Mouse (Mus musculus) limb, embryonic 11.5 days (tissue): ENCODE results near the gene Iffo2. TPM values are rescaled to one million over a fixed set of nuclear protein-coding genes. Genes with fewer than 3 reads are reported as not detected.

Experiments used
- ATAC-seq: fragments of 200-750 bp; cut with Nextera tagmentation; 2 replicates; pipeline ENCODE4 v1.8.0; 2017; ENCODE audit warnings: low read depth; ENCODE audit not compliant: insufficient number of reproducible peaks, low FRiP score, low TSS enrichment
- DNase-seq: peaks from one replicate; pipeline ENCODE4 v3.0.0-alpha.2; 2015; ENCODE audit warnings: low spot score
- H3K27ac ChIP-seq: fragments of 300-500 bp; sonication (generic); replicated peaks from 2 replicates; pipeline ENCODE4 v1.5.1; 2014; ENCODE audit warnings: low read depth, mild to moderate bottlenecking, low read length
- H3K27me3 ChIP-seq: fragments of 300-500 bp; sonication (generic); 2 replicates; pipeline ENCODE4 v1.6.1; 2014; ENCODE audit warnings: mild to moderate bottlenecking, low read length, mixed read lengths; ENCODE audit not compliant: control insufficient read depth, insufficient read depth
- H3K36me3 ChIP-seq: fragments of 300-500 bp; sonication (generic); 2 replicates; pipeline ENCODE4 v1.6.1; 2014; ENCODE audit warnings: mild to moderate bottlenecking, low read length, moderate library complexity, mixed read lengths; ENCODE audit not compliant: control insufficient read depth, insufficient read depth
- H3K4me1 ChIP-seq: fragments of 300-500 bp; sonication (generic); 2 replicates; pipeline ENCODE4 v1.6.1; 2014; ENCODE audit warnings: low read length, mixed read lengths; ENCODE audit not compliant: control insufficient read depth, insufficient read depth
- H3K4me2 ChIP-seq: fragments of 300-500 bp; sonication (generic); 2 replicates; pipeline ENCODE4 v1.6.1; 2014; ENCODE audit warnings: low read depth, mild to moderate bottlenecking, moderate library complexity; ENCODE audit not compliant: severe bottlenecking
- H3K4me3 ChIP-seq: fragments of 300-500 bp; sonication (generic); 2 replicates; pipeline ENCODE4 v1.5.1; 2014; ENCODE audit warnings: low read depth, low read length
- H3K9ac ChIP-seq: fragments of 300-500 bp; sonication (generic); 2 replicates; pipeline ENCODE4 v1.6.1; 2014; ENCODE audit warnings: mild to moderate bottlenecking, low read length
- H3K9me3 ChIP-seq: fragments of 300-500 bp; sonication (generic); 2 replicates; pipeline ENCODE4 v1.6.1; 2016; ENCODE audit warnings: low read length; ENCODE audit not compliant: control insufficient read depth
- WGBS: fragments of 180-500 bp; shearing (Covaris S2); extraction: QIAGEN DNeasy Blood & Tissue Kit; methylation state at CpG from one replicate; pipeline ENCODE4 v1.1.7; 2014; 5-methylcytosine and 5-hydroxymethylcytosine counted together
- polyA plus RNA-seq: library from polyadenylated mRNA; unstranded; fragments of >200 nt; fragmentation: Nextera tagmentation; extraction: Ambion mirVana; gene quantifications from 2 replicates; pipeline ENCODE4 v1.2.1, GENCODE M21; 2014

The Iffo2 gene
- polyA plus RNA-seq, 1 experiment from 2014 or later = 3.9 TPM

DNA sequence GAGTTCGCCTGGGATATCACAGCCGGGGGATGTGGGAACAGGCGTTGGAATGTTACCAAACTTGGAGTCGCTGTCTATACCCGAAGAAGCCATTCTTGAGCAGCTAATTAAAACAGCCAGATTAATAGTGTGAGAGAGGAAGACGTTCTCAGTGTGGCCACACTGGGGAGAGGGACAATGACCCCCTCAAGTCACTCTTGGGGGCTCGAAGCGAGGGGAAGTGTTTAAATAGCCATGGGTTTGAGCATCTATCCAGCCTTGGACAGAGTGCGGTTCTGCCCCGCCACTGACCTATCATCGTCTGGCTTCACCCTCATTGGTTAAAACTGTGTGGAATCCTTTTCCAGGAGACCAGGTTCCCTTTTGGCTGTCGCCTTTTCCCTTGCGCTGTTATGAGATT, 68.0 kb downstream of the Iffo2 start:
- H3K4me1 ChIP-seq = peaks cover 70% of the 10 kb centered on the region
- peak overlapping the region; percentile 45; the same call in 1 of the 2 replicates for H3K4me2 ChIP-seq
- no peaks in the 10 kb centered on the region for H3K9me3 ChIP-seq
- no peak overlapping the region for H3K4me3 ChIP-seq
- no peak for ATAC-seq
- peak overlapping the region; percentile 94 for H3K27ac ChIP-seq
- H3K9ac ChIP-seq = no peak overlapping the region
- peak; percentile 44 for DNase-seq
- 26% methylated on average over 13 of the region's 13 CpGs for WGBS
- no peaks in the 10 kb centered on the region for H3K27me3 ChIP-seq
- no peaks in the 10 kb centered on the region; the same call in 1 of the 2 replicates for H3K36me3 ChIP-seq

DNA sequence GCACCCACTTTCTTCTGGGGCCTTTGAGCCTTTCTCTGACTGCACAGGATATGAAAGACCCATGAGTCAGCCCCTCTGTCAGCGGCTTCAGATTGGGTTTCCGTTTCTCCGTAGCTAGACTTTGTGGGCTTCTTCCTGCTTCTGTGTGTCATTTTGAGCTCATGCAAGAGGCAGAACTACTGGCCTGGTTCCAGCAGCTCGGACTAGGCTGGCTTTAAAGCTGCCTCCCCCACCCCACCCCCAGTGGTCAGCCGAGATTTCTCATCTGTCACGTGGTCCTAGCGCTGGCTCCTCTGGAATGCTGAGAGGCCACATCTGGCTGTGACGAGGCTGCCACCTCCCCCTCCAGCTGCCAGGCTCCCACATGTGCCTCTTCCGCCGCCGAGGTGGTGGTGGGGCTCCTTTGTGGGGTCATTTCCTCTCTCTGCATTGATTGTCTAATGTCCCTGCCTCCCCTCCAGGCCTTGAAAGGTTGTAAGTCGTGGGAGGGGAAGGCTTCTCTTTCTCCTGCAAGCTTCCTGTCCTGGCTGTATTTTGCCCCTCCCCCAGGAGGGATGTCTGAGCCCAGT, 68.7 kb downstream of the Iffo2 start:
- no peaks in the 10 kb centered on the region for H3K9me3 ChIP-seq
- no peak overlapping the region for H3K4me3 ChIP-seq
- WGBS = 0% methylated on average over 12 of the region's 12 CpGs
- peak; percentile 95 for DNase-seq
- H3K4me1 ChIP-seq = peaks cover 68% of the 10 kb centered on the region
- peak overlapping the region; percentile 94 for H3K27ac ChIP-seq
- ATAC-seq = peak; percentile 88
- no peaks in the 10 kb centered on the region for H3K36me3 ChIP-seq
- H3K27me3 ChIP-seq = no peaks in the 10 kb centered on the region
- H3K4me2 ChIP-seq = peak overlapping the region; percentile 45
- peak overlapping the region; percentile 43; the same call in 1 of the 2 replicates for H3K9ac ChIP-seq

DNA sequence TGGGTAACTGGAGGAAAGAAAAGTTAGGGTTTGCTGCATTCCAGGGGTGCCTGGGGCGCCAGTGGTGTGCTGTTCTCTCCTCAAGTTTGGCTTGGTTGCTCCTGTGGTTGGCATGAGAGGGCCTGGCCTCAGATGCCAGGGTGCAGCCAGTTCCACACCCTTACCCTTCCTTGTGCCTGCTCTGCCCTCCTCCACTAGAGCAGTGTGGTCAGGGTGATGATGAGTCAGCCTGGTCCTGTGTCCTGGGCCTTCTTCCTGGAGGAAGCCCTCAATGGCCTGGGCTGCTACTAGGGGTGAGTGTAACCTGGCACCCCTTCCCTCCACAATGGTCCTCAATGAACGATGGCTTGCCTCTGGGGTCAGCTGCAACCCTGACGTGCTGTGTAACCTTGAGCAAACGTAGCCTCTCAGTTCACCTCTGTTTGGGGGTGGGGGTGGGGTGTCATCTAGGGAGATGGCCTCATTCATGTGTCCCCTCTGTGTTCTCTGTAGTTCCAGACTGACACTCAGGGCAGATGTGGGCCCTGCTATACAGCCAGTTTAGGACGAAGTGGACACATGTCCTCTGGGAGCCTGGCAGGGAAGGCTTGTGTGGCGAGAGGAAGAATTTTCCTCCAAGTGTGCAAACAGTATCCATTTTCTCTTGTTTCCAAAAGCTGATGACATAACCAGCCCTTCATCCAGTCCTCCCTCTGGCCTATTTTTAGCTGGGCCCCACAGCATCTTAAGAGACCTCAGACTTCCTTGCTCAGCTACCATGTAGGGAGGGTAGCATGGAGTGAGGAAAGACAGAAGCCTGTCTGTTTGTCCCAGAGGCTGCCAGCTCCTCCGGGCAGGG, 71.4 kb downstream of the Iffo2 start:
- no peak overlapping the region for H3K4me3 ChIP-seq
- H3K4me2 ChIP-seq = no peak overlapping the region
- no peak overlapping the region for H3K27ac ChIP-seq
- peaks cover 51% of the 10 kb centered on the region for H3K4me1 ChIP-seq
- DNase-seq = no peak
- 70% methylated on average over 7 of the region's 7 CpGs for WGBS
- no peak for ATAC-seq
- no peak overlapping the region for H3K9ac ChIP-seq
- H3K27me3 ChIP-seq = no peaks in the 10 kb centered on the region
- no peaks in the 10 kb centered on the region; the same call in 1 of the 2 replicates for H3K36me3 ChIP-seq
- H3K9me3 ChIP-seq = no peaks in the 10 kb centered on the region

DNA sequence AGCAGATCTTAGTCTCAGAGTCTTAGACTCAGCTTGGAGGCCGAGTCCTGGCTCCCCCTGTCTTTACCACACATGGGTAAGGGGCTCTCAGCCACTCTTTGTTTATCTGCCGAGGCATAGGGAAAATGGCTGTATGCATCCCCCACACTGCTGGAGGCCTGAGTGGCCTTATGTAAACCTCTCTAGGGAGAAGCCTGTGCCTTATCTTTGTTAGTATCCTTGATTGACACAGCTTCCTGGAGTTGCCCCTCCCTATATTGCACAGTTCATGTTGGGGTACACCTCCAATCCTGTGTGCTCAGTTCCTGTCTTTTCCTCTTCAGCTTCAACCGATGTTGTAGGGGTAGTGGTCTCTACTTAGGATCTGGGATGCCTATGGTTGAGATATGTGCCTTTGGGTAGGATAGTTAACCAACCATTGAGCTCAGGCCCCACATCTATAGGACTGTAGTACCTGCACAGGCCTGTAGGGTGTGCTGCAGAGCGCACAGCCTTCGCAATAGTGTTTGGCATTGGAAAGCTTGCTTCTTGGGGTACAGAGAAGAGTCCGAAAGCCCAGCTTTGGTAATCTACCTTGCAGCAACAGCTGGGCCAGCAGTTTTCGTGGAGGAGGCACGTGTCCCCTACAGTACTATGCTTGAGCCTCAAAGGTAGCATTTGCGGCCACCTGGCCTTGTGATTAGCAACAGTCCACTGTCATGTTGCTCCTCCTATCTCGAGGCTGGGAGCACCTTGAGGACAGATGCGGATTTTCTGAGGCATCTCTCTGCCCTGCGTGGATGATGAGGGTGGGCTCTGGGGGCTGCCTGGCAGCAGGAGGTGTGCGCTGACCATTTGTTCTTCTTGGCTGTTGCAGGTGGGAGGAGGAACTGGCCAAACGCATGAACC, 72.3 kb downstream of the Iffo2 start, which contains the start of gene Gm21969:
Gm21969 (plus strand) TSS at position 830 of the 888 bp plus-strand sequence.
- ATAC-seq (no peak), DNase-seq (peak; percentile 79)
- no peak within 1 kb of the TSS for H3K4me2 ChIP-seq
- no peaks in the 10 kb centered on the region for H3K27me3 ChIP-seq
- no peak within 1 kb of the TSS for H3K9ac ChIP-seq
- 57% methylated on average over 14 of the region's 14 CpGs for WGBS
- H3K9me3 ChIP-seq = no peaks in the 10 kb centered on the region
- no peak within 1 kb of the TSS for H3K27ac ChIP-seq
- no peak within 1 kb of the TSS for H3K4me3 ChIP-seq
- peaks cover 43% of the 10 kb centered on the region for H3K4me1 ChIP-seq
- no peaks in the 10 kb centered on the region; the same call in 1 of the 2 replicates for H3K36me3 ChIP-seq

DNA sequence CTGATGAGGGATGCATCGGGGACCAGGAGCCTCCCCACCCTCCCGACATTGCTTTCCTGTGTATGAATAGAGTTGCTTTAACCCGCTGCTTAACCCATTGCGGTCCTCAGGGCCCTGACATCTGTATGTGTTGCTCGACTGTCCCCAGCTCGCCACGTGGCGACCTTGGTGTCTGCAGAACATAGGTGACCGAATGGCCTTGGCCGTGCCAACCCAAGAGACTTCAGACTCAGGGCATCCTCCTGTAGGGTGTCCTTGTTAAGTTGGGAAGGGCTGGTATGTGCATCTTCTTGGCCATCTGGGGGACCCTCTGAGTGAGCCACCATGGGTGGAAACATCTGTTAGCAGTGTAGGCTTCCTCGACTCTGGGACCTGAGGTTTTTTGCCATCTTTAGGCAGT, 74.9 kb downstream of the Iffo2 start:
- H3K27me3 ChIP-seq = no peaks in the 10 kb centered on the region

DNA sequence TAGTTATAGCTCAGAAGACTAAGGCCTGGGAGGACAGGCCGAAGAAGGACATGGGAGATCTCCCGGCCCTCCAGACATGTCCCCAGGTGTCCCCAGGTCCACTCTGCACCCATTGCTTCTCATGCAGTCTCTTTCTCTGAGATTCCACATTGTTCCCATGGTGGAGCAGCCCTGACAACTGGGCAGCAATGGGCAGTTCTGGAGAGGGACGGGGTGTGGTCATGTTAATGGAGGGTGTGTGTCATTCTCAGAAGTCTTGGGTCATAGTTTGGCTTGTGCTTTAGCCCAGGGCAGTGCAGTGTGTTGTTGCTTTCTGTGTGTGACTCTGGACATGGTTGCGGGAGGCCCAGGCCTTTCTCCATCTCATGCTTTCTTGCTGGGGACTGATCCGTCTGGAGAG, 76.4 kb downstream of the Iffo2 start:
- no peak for ATAC-seq
- H3K27ac ChIP-seq = no peak overlapping the region
- H3K9me3 ChIP-seq = no peaks in the 10 kb centered on the region
- H3K4me1 ChIP-seq = peaks cover 8% of the 10 kb centered on the region; the same call in 1 of the 2 replicates
- DNase-seq = no peak
- no peak overlapping the region for H3K4me2 ChIP-seq
- no peak overlapping the region for H3K4me3 ChIP-seq
- no peaks in the 10 kb centered on the region; the same call in 1 of the 2 replicates for H3K36me3 ChIP-seq
- 90% methylated on average over 5 of the region's 5 CpGs for WGBS
- H3K9ac ChIP-seq = no peak overlapping the region
- H3K27me3 ChIP-seq = no peaks in the 10 kb centered on the region

More for the DNA sequence above, 74.9 kb downstream of the Iffo2 start:
- no peak overlapping the region for H3K9ac ChIP-seq
- ATAC-seq (no peak), DNase-seq (no peak)
- H3K9me3 ChIP-seq = no peaks in the 10 kb centered on the region
- peaks cover 18% of the 10 kb centered on the region for H3K4me1 ChIP-seq
- WGBS = 88% methylated on average over 11 of the region's 11 CpGs
- no peak overlapping the region for H3K27ac ChIP-seq
- no peak overlapping the region for H3K4me2 ChIP-seq
- no peak overlapping the region for H3K4me3 ChIP-seq
- H3K36me3 ChIP-seq = no peaks in the 10 kb centered on the region; the same call in 1 of the 2 replicates

DNA sequence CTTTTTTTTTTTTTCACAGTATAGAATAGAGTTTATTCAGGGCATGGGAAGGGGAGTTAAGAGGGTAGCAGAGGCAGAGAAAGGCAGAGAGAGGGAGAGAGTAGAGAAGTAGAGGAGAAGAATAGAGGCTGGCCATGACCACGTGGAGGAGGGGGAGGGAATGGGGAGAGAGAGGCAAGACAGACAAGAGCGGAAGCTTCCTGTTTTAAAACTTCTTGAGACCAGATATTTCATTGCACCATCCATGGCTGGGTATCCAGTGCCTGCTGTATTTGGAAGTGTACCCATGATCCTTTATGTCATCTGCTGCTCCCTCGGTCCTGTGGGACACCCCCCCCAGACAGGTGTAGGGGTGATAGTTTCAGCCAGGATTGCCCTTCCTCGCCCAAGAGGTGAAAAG, 78.6 kb downstream of the Iffo2 start:
- H3K36me3 ChIP-seq = peaks cover 7% of the 10 kb centered on the region; the same call in 1 of the 2 replicates
- no peak overlapping the region for H3K4me2 ChIP-seq
- H3K4me3 ChIP-seq = no peak overlapping the region
- WGBS = 72% methylated on average over 4 of the region's 4 CpGs
- no peak overlapping the region for H3K9ac ChIP-seq
- H3K9me3 ChIP-seq = no peaks in the 10 kb centered on the region; the same call in 1 of the 2 replicates
- no peaks in the 10 kb centered on the region for H3K4me1 ChIP-seq
- no peaks in the 10 kb centered on the region for H3K27me3 ChIP-seq
- ATAC-seq (no peak), DNase-seq (no peak)
- no peak overlapping the region for H3K27ac ChIP-seq

DNA sequence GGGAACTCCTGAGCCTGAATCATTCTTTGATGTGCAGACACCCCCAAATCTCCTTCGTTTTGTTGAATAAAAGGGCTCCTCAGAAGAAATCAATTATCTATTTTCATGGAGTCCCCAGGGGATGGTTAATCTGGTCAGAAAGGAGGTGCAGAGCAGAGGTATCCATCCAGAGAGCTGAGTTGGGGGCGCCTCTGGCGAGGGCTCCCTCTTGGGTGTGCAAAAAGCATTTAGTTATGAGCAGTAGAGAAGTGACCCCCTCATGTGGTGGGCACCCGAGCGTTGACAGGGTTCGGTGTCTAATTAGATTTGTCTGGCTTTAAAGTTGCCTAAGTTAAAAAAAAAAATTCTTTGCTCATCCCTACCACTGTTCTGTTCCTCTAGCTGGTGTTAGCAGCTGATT, 80.6 kb downstream of the Iffo2 start:
- peaks cover 10% of the 10 kb centered on the region for H3K36me3 ChIP-seq
- ATAC-seq (no peak), DNase-seq (no peak)
- no peak overlapping the region for H3K4me2 ChIP-seq
- H3K9ac ChIP-seq = no peak overlapping the region
- H3K27me3 ChIP-seq = no peaks in the 10 kb centered on the region
- H3K27ac ChIP-seq = no peak overlapping the region
- 71% methylated on average over 6 of the region's 6 CpGs for WGBS
- no peak overlapping the region for H3K4me3 ChIP-seq
- no peaks in the 10 kb centered on the region for H3K4me1 ChIP-seq
- no peaks in the 10 kb centered on the region; the same call in 1 of the 2 replicates for H3K9me3 ChIP-seq
